Mouse (Mus musculus): Measurements from ENCODE around the gene Nyx. TPM values are rescaled to one million over a fixed set of nuclear protein-coding genes. Genes with fewer than 3 reads are reported as not detected.

The Nyx gene
- total and polyA plus RNA-seq, 3 experiments, result 0.11 to 0.31 TPM; not detected in 1

- Histone ChIP-seq H3K9me3 (replicated peaks; ENCODE audit: insufficient read depth, low read length) (no peaks in the 10 kb centered on the region), H3K36me3 (ENCODE audit: control insufficient read depth in 1 of 2, insufficient read depth in 2 of 2, low read length in 2 of 2) (peaks cover 0 to 26% of the 10 kb centered on the region in 2 experiments; a peak in 2 of 4 replicates), H3K9ac (ENCODE audit: control insufficient read depth, low read depth, low read length, poor library complexity, severe bottlenecking) (no peak overlapping the region), H3K27me3 (ENCODE audit: control insufficient read depth in 1 of 2, insufficient read depth in 2 of 2, low read length in 2 of 2) (no peaks in the 10 kb centered on the region), H3K4me3 (ENCODE audit: control insufficient read depth in 1 of 2, insufficient read depth in 1 of 2, low read depth in 2 of 2, low read length in 2 of 2) (no peak overlapping the region), H3K27ac (ENCODE audit: control insufficient read depth, low read depth, low read length) (no peak overlapping the region), H3K4me1 (ENCODE audit: control insufficient read depth in 1 of 2, insufficient read depth in 2 of 2, low read length in 2 of 2) (peaks cover 10 to 23% of the 10 kb centered on the region in 2 experiments), H3K79me2 (ENCODE audit: control insufficient read depth, insufficient read depth, low read length, poor library complexity) (peaks cover 2% of the 10 kb centered on the region; the same call in 1 of the 2 replicates)
- DNase-seq (ENCODE audit: low read depth, low spot score), result no peak
- TF ChIP-seq TCF12 (IDR thresholded peaks at IDR 0.05; ENCODE audit: low read depth, low read length), result no peak
- no peak for TF ChIP-seq MYC (IDR thresholded peaks at IDR 0.05; ENCODE audit: low read depth, low read length)
- no peak for TF ChIP-seq POLR2AphosphoS5 (IDR thresholded peaks at IDR 0.05; ENCODE audit: borderline replicate concordance, low read depth, low read length)
- no peak for TF ChIP-seq SIN3A (IDR thresholded peaks at IDR 0.05; ENCODE audit: low read length)
- no peak for TF ChIP-seq MAZ (IDR thresholded peaks at IDR 0.05; ENCODE audit: low read depth, low read length)
- TF ChIP-seq NELFE (IDR thresholded peaks at IDR 0.05; ENCODE audit: low read depth, low read length), result no peak
- no peak for TF ChIP-seq ELF1 (IDR thresholded peaks at IDR 0.05; ENCODE audit: low read depth, low read length)
- no peak for TF ChIP-seq MXI1 (IDR thresholded peaks at IDR 0.05; ENCODE audit: low read depth, low read length)
- no peak for TF ChIP-seq MEF2A (IDR thresholded peaks at IDR 0.05; ENCODE audit: extremely low read depth, insufficient replicate concordance, low read depth, low read length, poor library complexity, severe bottlenecking)
- no peak for TF ChIP-seq MAX (IDR thresholded peaks at IDR 0.05; ENCODE audit: low read length)
- TF ChIP-seq E2F4 (IDR thresholded peaks at IDR 0.05; ENCODE audit: borderline replicate concordance, low read depth, low read length), result no peak
- TF ChIP-seq JUND (IDR thresholded peaks at IDR 0.05; ENCODE audit: low read depth, low read length), result no peak
- TF ChIP-seq POLR2A (IDR thresholded peaks at IDR 0.05; ENCODE audit: control insufficient read depth in 1 of 2, insufficient read depth in 1 of 2, low read depth in 1 of 2, low read length in 2 of 2, poor library complexity in 1 of 2), result no peak
- TF ChIP-seq ZC3H11A (IDR thresholded peaks at IDR 0.05; ENCODE audit: low read depth, low read length), result no peak
- no peak for TF ChIP-seq EP300 (IDR thresholded peaks at IDR 0.05; ENCODE audit: low read depth in 1 of 2, low read length in 2 of 2)
- TF ChIP-seq ZKSCAN1 (IDR thresholded peaks at IDR 0.05; ENCODE audit: low read depth, low read length), result no peak
- no peak for TF ChIP-seq TBP (IDR thresholded peaks at IDR 0.05; ENCODE audit: low read depth, low read length)
- TF ChIP-seq HCFC1 (IDR thresholded peaks at IDR 0.05; ENCODE audit: low read depth, low read length), result no peak
- no peak for TF ChIP-seq POLR2AphosphoS2 (IDR thresholded peaks at IDR 0.05; ENCODE audit: low read length)
Measured at GRCm38 (mm10) chrX:13458766-13459165, 7.1 kb upstream of the Nyx start.
